Mouse (Mus musculus) erythroblast, embryonic 14.5 days (primary cell): ENCODE measurements around the gene Dpm1.

Experiments
- GATA1 ChIP-seq: IDR thresholded peaks from 2 replicates; pipeline ENCODE4 v1.6.1; 2012; ENCODE audit warnings: low read length, inconsistent platforms, mixed read lengths
- TAL1 ChIP-seq: IDR thresholded peaks from 3 replicates; pipeline ENCODE4 v1.6.1; 2012; ENCODE audit warnings: low read length, inconsistent platforms, mixed read lengths

- TF ChIP-seq GATA1 (no peak), TAL1 (no peak)
These were observed 68.4 kb downstream of the Dpm1 start for GRCm38 (mm10) chr2:168161978-168162377.
